Mouse (Mus musculus) yolk sac, embryonic 10.5 days (tissue): Measurements from ENCODE around the gene Olfr1168.
"Not testable (repeated sequence)": the region's sequence is repeated elsewhere in the genome, so short reads cannot be mapped to it uniquely, and the experiment has no call there.

Source experiments
- DNase-seq: peaks from one replicate; pipeline ENCODE4 v3.0.0-alpha.2; 2017; ENCODE audit warnings: low spot score

Olfr1168 gene

GRCm38 (mm10) chr2:88181580-88181979, at the start of gene Olfr1168:
Gene Olfr1168, plus strand, starts transcription at chr2:88181880.
- no peak for DNase-seq

- DNase-seq = not testable (repeated sequence)
These were observed 26.6 kb upstream of the Olfr1168 start, which contains the start of gene Olfr1167 for GRCm38 (mm10) chr2:88155093-88155492. Gene Olfr1167, minus strand, starts transcription at chr2:88155193.

- DNase-seq = no peak
These were observed 39.1 kb downstream of the Olfr1168 start for GRCm38 (mm10) chr2:88220784-88221183.

- DNase-seq = no peak
These were observed 46.6 kb downstream of the Olfr1168 start, which contains the start of gene Olfr1170 for GRCm38 (mm10) chr2:88228234-88228633. Gene Olfr1170, minus strand, starts transcription at chr2:88228334.
